Mouse (Mus musculus): ENCODE measurements around the gene Runx3.

Gene Runx3

GRCm38 (mm10) chr4:135120342-135121100 lies at the start of gene Runx3:
Gene Runx3 (plus strand): TSS chr4:135120652.
- peak; percentile 92 for DNase-seq

DNA sequence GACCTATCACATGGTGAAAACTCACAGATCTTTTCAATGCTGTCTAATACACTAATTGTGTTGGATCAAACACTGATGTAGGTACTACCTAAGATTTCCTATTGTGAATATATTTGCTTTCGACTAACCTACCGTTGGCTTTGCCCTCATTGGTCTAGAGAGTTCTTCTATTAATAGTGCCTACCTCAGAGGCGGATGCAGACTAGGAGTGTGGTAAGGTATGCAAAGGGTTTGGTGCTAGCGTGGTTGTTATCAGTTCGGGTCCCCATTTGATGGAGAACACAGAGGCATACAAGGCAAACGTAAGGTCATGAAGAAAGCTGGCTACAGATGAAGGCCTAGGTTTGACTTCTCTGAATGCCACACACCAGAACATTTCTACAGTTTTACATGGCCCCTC lies 47.8 kb upstream of the Runx3 start:
- no peak for DNase-seq

- no peak for DNase-seq
Measured at GRCm38 (mm10) chr4:135073523-135073922, 46.9 kb upstream of the Runx3 start.

- DNase-seq: no peak
Measured at GRCm38 (mm10) chr4:135074646-135075045, 45.8 kb upstream of the Runx3 start.

- no peak for DNase-seq
Measured at GRCm38 (mm10) chr4:135075360-135075759, 45.1 kb upstream of the Runx3 start.

DNA sequence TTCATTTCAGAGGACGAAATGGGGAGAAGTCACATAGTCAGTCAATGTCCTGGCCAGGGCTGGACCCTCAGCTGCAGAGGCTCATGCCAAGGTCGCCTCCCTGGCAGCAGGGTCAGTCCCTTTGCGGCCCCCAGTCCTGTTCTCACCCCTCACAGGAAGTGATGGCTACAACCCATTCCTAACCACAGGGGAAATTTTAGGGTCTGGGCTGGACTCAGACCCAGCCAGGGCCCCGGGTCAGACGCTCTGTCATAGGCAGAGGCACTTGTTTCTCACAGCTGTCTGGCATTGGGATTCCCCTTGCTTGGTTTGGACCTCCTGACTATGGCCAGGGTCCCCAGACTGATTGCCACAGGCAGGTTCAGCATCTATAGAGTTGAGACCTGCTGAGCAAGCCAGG lies 43.8 kb upstream of the Runx3 start:
- DNase-seq: no peak

- no peak for DNase-seq
Measured at GRCm38 (mm10) chr4:135077196-135077595, 43.3 kb upstream of the Runx3 start.

- DNase-seq: no peak
Measured at GRCm38 (mm10) chr4:135079859-135080640, 40.4 kb upstream of the Runx3 start.

GRCm38 (mm10) chr4:135080641-135080920 lies 39.9 kb upstream of the Runx3 start:
- DNase-seq: no peak

- no peak for DNase-seq
Measured at GRCm38 (mm10) chr4:135083089-135083488, 37.4 kb upstream of the Runx3 start.

- DNase-seq: no peak
Measured at GRCm38 (mm10) chr4:135085077-135085853, 35.2 kb upstream of the Runx3 start.

DNA sequence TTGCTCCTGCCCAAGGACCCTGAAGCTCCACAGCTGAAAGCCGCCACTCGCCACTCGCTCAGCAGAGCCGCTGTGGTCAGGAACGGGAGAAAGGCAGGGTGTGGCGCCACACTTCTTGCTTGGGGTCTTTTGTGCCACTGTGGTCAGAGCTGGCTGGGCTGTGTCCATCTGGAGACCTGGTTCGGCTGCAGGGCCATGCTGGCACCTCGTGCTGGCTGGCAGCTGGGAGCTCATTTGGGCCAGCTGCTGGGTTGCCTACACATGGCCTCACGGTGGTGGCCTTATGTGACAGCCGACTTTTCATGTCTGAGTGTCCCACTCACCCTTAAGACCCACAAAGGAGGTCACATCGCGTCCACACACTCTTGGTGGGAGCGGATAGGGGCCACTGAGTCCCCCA lies 29.8 kb upstream of the Runx3 start:
- DNase-seq: no peak

DNA sequence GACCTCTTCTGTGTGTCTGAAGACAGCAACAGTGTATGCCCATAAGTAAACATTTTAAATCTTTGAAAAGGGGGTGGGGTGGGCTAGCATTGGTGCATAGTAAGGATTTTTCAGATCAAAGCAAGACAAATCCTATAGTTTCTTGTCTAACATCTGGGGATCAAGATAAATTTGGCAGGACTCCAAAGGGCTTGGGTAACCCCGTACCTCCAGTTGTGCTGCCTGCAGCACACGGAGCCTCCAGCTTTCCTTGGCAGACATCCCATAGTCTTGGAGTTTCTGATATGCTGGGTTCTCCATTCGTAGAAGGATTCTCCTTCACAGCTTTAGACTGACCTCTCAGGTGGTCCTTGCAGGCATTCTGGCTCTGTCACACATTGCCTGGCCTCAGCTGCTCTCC lies 27.6 kb upstream of the Runx3 start:
- no peak for DNase-seq

DNA sequence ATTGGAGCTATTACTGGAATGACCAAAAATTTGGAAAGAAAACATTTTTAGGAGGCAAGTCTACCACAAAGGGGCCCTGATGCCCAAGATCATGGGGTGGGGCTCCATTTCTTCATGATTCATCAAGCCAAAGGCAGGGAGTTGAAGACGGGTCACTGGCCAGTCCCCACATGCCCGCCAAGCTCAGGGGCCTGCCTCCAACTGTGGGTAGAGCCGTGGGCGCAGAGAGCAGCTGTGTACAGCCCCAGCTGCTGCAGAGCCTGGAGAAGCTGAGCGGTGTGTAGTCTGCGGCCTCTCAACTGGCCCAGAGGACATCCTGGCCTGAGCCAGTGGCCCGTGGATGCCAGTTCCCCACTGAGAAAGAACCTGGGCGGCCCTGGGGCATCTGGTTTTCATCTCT lies 24.8 kb upstream of the Runx3 start:
- no peak for DNase-seq

GRCm38 (mm10) chr4:135097910-135098891 lies 22.3 kb upstream of the Runx3 start:
- no peak for DNase-seq

DNA sequence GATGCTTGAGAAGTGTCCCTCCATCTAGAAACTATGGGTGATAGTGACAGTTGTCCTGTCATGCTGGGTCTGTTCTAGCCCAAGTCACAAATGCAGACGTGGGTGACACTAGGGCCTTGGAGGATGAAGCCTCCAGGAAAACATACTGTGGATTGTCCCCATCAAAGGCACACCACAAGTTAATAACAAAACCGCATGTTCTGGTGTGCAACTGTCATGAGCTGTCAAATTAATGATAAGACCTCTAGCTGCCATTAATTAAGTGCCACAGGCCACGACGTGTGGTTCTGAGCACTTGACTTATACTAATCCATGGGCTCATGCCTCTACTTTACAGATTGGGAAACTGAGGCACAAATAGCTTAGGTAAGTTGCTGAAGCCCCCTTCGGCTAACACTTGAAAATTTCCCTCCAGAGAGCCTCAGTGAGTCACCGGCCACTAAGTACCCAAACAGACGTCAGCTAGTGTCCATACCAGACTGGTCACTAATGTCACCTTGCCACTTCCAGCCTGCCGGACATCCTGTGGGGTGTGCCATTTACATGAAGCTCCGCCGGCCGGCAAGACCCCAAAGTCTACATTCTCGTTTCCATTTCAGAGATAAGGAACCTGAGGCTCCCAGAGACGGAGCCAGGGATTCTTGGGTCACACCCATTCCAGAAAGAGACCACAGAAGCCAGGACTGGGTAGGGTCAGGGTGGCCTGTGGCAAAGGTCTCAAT lies 18.3 kb upstream of the Runx3 start:
- DNase-seq: no peak

- no peak for DNase-seq
Measured at GRCm38 (mm10) chr4:135102761-135103160, 17.7 kb upstream of the Runx3 start.

- DNase-seq: no peak
Measured at GRCm38 (mm10) chr4:135103800-135104199, 16.7 kb upstream of the Runx3 start.

GRCm38 (mm10) chr4:135106968-135107367 lies 13.5 kb upstream of the Runx3 start:
- DNase-seq: no peak

GRCm38 (mm10) chr4:135108666-135109065 lies 11.8 kb upstream of the Runx3 start:
- no peak for DNase-seq

GRCm38 (mm10) chr4:135113656-135114055 lies 6.8 kb upstream of the Runx3 start:
- DNase-seq: no peak

GRCm38 (mm10) chr4:135114301-135114700 lies 6.2 kb upstream of the Runx3 start:
- DNase-seq: no peak

Measured in heart, adult 11 months (tissue).